Mouse (Mus musculus): ENCODE measurements around the gene Otof.

The Otof gene

DNA sequence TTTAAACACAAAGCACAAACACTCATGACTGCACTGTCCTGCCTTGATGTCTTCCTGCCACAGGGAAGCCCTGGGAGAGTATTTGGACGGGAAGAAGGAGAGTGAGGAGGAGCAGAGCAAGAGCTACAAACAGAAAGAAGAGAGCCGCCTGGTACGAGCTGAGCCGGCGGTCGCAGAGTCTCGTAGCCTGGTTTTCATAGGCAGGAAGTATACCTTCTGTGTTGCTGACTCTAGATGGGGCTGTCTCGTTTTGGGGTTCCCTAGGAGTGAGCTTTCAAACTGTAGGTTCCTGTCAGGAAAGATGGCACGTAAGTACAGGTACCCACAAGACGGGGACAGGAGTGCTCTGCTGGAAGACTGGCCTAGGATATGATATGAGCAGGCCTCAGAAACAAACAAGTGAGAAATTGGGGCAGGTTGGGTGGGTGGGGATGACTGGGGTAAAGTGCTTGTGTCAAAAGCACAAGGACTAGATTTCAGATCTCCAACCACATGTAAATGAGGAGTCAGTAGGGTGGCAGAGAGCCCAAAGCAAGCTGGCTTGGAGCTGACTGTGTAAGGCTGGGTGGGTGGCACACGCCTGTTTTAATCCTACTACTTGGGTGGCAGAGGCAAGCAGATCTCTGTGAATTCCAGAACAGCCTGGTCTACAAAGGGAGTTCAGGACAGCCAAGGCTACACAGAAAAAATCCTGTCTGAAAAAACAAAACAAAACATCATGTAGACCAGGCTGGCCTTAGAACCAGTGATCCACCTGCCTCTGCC is 119.9 kb downstream of the Otof start:
- no peak for DNase-seq (ENCODE audit: low read depth)

DNA sequence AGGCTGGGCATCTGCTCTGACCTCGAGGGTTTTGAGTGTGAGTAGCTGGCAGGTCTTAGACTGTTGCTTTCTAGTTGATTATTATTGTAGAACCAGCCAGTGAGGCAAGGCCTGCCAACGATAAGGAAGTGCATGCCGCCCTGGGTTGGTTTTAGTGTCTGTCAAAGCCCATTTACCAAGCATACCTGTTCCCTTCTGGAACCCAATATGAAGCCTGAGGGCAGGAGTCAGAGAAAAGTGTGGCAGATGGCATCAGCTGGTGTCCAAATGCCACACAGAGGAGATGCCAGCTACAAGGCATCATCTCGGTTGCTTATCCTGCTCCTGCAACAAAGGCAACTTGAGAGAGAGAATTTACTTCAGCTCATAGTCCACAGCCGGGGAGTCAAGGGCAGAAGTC is 120.9 kb downstream of the Otof start:
- DNase-seq (ENCODE audit: low read depth): no peak

All from fibroblast of lung, adult 2 months (primary cell).